Mouse (Mus musculus): Measurements from ENCODE around the gene Pus7l. TPM values are rescaled to one million over a fixed set of nuclear protein-coding genes. Genes with fewer than 3 reads are reported as not detected.

Pus7l gene
- polyA plus RNA-seq, 1 experiment from 2014 or later, result 8.9 TPM

GRCm38 (mm10) chr15:94568496-94569182 is 25.3 kb upstream of the Pus7l start:
- no peak for DNase-seq (ENCODE audit: low spot score)
- Histone ChIP-seq H3K9me3 (no peaks in the 10 kb centered on the region), H3K36me3 (replicated peaks) (no peaks in the 10 kb centered on the region), H3K4me1 (no peaks in the 10 kb centered on the region), H3K27ac (replicated peaks) (no peak overlapping the region), H3K27me3 (replicated peaks; ENCODE audit: low read depth, poor library complexity, severe bottlenecking) (no peaks in the 10 kb centered on the region), H3K4me3 (no peak overlapping the region)
- WGBS, result 90% methylated on average over 10 of the region's 10 CpGs

GRCm38 (mm10) chr15:94565854-94566253 is 22.5 kb upstream of the Pus7l start:
- DNase-seq (ENCODE audit: low spot score), result no peak

GRCm38 (mm10) chr15:94564909-94565308 is 21.6 kb upstream of the Pus7l start:
- Histone ChIP-seq H3K4me3 (no peak overlapping the region), H3K27me3 (replicated peaks; ENCODE audit: low read depth, poor library complexity, severe bottlenecking) (no peaks in the 10 kb centered on the region), H3K9me3 (no peaks in the 10 kb centered on the region), H3K27ac (replicated peaks) (no peak overlapping the region), H3K4me1 (no peaks in the 10 kb centered on the region), H3K36me3 (replicated peaks) (no peaks in the 10 kb centered on the region)
- WGBS, result 80% methylated on average over 2 of the region's 2 CpGs
- no peak for DNase-seq (ENCODE audit: low spot score)

More at GRCm38 (mm10) chr15:94565854-94566253, 22.5 kb upstream of the Pus7l start:
- Histone ChIP-seq H3K4me3 (no peak overlapping the region), H3K36me3 (replicated peaks) (no peaks in the 10 kb centered on the region), H3K27ac (replicated peaks) (no peak overlapping the region), H3K4me1 (no peaks in the 10 kb centered on the region), H3K27me3 (replicated peaks; ENCODE audit: low read depth, poor library complexity, severe bottlenecking) (no peaks in the 10 kb centered on the region), H3K9me3 (no peaks in the 10 kb centered on the region)
- WGBS, result 90% methylated on average over 9 of the region's 9 CpGs

GRCm38 (mm10) chr15:94558895-94559656 is 15.7 kb upstream of the Pus7l start:
- WGBS, result 84% methylated on average over 17 of the region's 17 CpGs
- Histone ChIP-seq H3K27ac (replicated peaks) (no peak overlapping the region), H3K4me3 (no peak overlapping the region), H3K36me3 (replicated peaks) (no peaks in the 10 kb centered on the region), H3K27me3 (replicated peaks; ENCODE audit: low read depth, poor library complexity, severe bottlenecking) (no peaks in the 10 kb centered on the region), H3K9me3 (no peaks in the 10 kb centered on the region), H3K4me1 (no peaks in the 10 kb centered on the region)
- DNase-seq (ENCODE audit: low spot score), result no peak

GRCm38 (mm10) chr15:94557442-94557841 is 14.1 kb upstream of the Pus7l start:
- no peak overlapping the region for H3K27ac ChIP-seq (replicated peaks)
- DNase-seq (ENCODE audit: low spot score), result peak; percentile 81
- no peaks in the 10 kb centered on the region for H3K4me1 ChIP-seq
- H3K9me3 ChIP-seq, result no peaks in the 10 kb centered on the region
- H3K4me3 ChIP-seq, result no peak overlapping the region
- H3K36me3 ChIP-seq (replicated peaks), result no peaks in the 10 kb centered on the region
- H3K27me3 ChIP-seq (replicated peaks; ENCODE audit: low read depth, poor library complexity, severe bottlenecking), result no peaks in the 10 kb centered on the region
- WGBS, result 28% methylated on average over 7 of the region's 7 CpGs

GRCm38 (mm10) chr15:94553536-94553935 is 10.2 kb upstream of the Pus7l start:
- no peak overlapping the region for H3K4me3 ChIP-seq
- no peaks in the 10 kb centered on the region for H3K4me1 ChIP-seq
- no peak for DNase-seq (ENCODE audit: low spot score)
- H3K36me3 ChIP-seq (replicated peaks), result no peaks in the 10 kb centered on the region
- 93% methylated on average over 9 of the region's 9 CpGs for WGBS
- no peaks in the 10 kb centered on the region for H3K27me3 ChIP-seq (replicated peaks; ENCODE audit: low read depth, poor library complexity, severe bottlenecking)
- H3K27ac ChIP-seq (replicated peaks), result no peak overlapping the region
- 0 out of 2 replicates have a peak, but pooled peaks cover 7% of the 10 kb centered on the region for H3K9me3 ChIP-seq

GRCm38 (mm10) chr15:94544844-94545243 is 1.5 kb upstream of the Pus7l start:
- no peak for DNase-seq (ENCODE audit: low spot score)
- H3K27me3 ChIP-seq (replicated peaks; ENCODE audit: low read depth, poor library complexity, severe bottlenecking), result no peaks in the 10 kb centered on the region
- no peak overlapping the region for H3K4me3 ChIP-seq
- H3K4me1 ChIP-seq, result peaks cover 15% of the 10 kb centered on the region
- 87% methylated on average over 4 of the region's 4 CpGs for WGBS
- no peak overlapping the region for H3K27ac ChIP-seq (replicated peaks)
- no peaks in the 10 kb centered on the region for H3K36me3 ChIP-seq (replicated peaks)
- H3K9me3 ChIP-seq, result 0 out of 2 replicates have a peak, but pooled peaks cover 3% of the 10 kb centered on the region

- peak overlapping the region; percentile 87 for H3K27ac ChIP-seq (replicated peaks)
- H3K36me3 ChIP-seq (replicated peaks), result no peaks in the 10 kb centered on the region
- H3K4me1 ChIP-seq, result peaks cover 15% of the 10 kb centered on the region
- WGBS, result 42% methylated on average over 9 of the region's 9 CpGs
- no peak for DNase-seq (ENCODE audit: low spot score)
- no peaks in the 10 kb centered on the region for H3K9me3 ChIP-seq
- no peaks in the 10 kb centered on the region for H3K27me3 ChIP-seq (replicated peaks; ENCODE audit: low read depth, poor library complexity, severe bottlenecking)
- peak overlapping the region; percentile 88 for H3K4me3 ChIP-seq
These were observed 797 bp upstream of the Pus7l start for GRCm38 (mm10) chr15:94544052-94544636.

GRCm38 (mm10) chr15:94542567-94543408 is 559 bp downstream of the Pus7l start:
- Histone ChIP-seq H3K4me1 (peaks cover 15% of the 10 kb centered on the region), H3K27ac (replicated peaks) (peak overlapping the region; percentile 87), H3K9me3 (no peaks in the 10 kb centered on the region), H3K36me3 (replicated peaks) (0 out of 2 replicates have a peak, but pooled peaks cover 4% of the 10 kb centered on the region), H3K27me3 (replicated peaks; ENCODE audit: low read depth, poor library complexity, severe bottlenecking) (no peaks in the 10 kb centered on the region), H3K4me3 (peak overlapping the region; percentile 88)
- 13% methylated on average over 22 of the region's 22 CpGs for WGBS
- no peak for DNase-seq (ENCODE audit: low spot score)

GRCm38 (mm10) chr15:94539296-94539695 is 4.1 kb downstream of the Pus7l start:
- H3K27ac ChIP-seq (replicated peaks), result no peak overlapping the region
- no peaks in the 10 kb centered on the region for H3K27me3 ChIP-seq (replicated peaks; ENCODE audit: low read depth, poor library complexity, severe bottlenecking)
- peaks cover 15% of the 10 kb centered on the region for H3K4me1 ChIP-seq
- WGBS, result 93% methylated on average over 3 of the region's 3 CpGs
- H3K36me3 ChIP-seq (replicated peaks), result peaks cover 4% of the 10 kb centered on the region; the same call in 1 of the 2 replicates
- no peaks in the 10 kb centered on the region for H3K9me3 ChIP-seq
- no peak overlapping the region for H3K4me3 ChIP-seq
- no peak for DNase-seq (ENCODE audit: low spot score)

GRCm38 (mm10) chr15:94535521-94535920 is 7.8 kb downstream of the Pus7l start:
- Histone ChIP-seq H3K4me1 (no peaks in the 10 kb centered on the region), H3K9me3 (no peaks in the 10 kb centered on the region), H3K4me3 (no peak overlapping the region), H3K27me3 (replicated peaks; ENCODE audit: low read depth, poor library complexity, severe bottlenecking) (no peaks in the 10 kb centered on the region), H3K27ac (replicated peaks) (no peak overlapping the region), H3K36me3 (replicated peaks) (peaks cover 21% of the 10 kb centered on the region)
- DNase-seq (ENCODE audit: low spot score), result no peak
- 94% methylated on average over 7 of the region's 7 CpGs for WGBS

- Histone ChIP-seq H3K36me3 (replicated peaks) (peaks cover 32% of the 10 kb centered on the region), H3K4me1 (no peaks in the 10 kb centered on the region), H3K27ac (replicated peaks) (no peak overlapping the region), H3K4me3 (no peak overlapping the region), H3K9me3 (no peaks in the 10 kb centered on the region), H3K27me3 (replicated peaks; ENCODE audit: low read depth, poor library complexity, severe bottlenecking) (no peaks in the 10 kb centered on the region)
- no peak for DNase-seq (ENCODE audit: low spot score)
- 92% methylated on average over 6 of the region's 6 CpGs for WGBS
These were observed 10.4 kb downstream of the Pus7l start for GRCm38 (mm10) chr15:94532956-94533355.
